Mouse (Mus musculus) liver, adult 2 months (tissue): Measurements from ENCODE around the gene Tiam2. TPM values are rescaled to one million over a fixed set of nuclear protein-coding genes. Genes with fewer than 3 reads are reported as not detected.

ENCODE experiments used
- DNase-seq: peaks from one replicate; pipeline ENCODE4 v3.0.0-alpha.2; 2011; ENCODE audit warnings: low read depth, low spot score; ENCODE audit errors: extremely low read depth
- H3K27ac ChIP-seq: fragments of 200-500 bp; replicated peaks from 2 replicates; pipeline ENCODE4 v1.5.1; 2012; ENCODE audit warnings: low read depth, mild to moderate bottlenecking, control low read depth, inconsistent platforms, low read length; ENCODE audit not compliant: insufficient read depth
- H3K27me3 ChIP-seq: fragments of 200-500 bp; 2 replicates; pipeline ENCODE4 v1.6.1; 2012; ENCODE audit warnings: mild to moderate bottlenecking, moderate library complexity, low read length, inconsistent platforms; ENCODE audit not compliant: control insufficient read depth, insufficient read depth
- H3K36me3 ChIP-seq: fragments of 200-500 bp; 2 replicates; pipeline ENCODE4 v1.6.1; 2012; ENCODE audit warnings: low read length, inconsistent platforms; ENCODE audit not compliant: control insufficient read depth, insufficient read depth
- H3K4me1 ChIP-seq: fragments of 200-500 bp; 2 replicates; pipeline ENCODE4 v1.6.1; 2011; ENCODE audit warnings: low read length; ENCODE audit not compliant: control insufficient read depth, insufficient read depth
- H3K4me3 ChIP-seq: fragments of 200-500 bp; 2 replicates; pipeline ENCODE4 v1.5.1; 2011; ENCODE audit warnings: low read depth, mild to moderate bottlenecking, control low read depth, low read length, moderate library complexity; ENCODE audit not compliant: insufficient read depth
- H3K79me2 ChIP-seq: fragments of 200-500 bp; 2 replicates; pipeline ENCODE4 v1.6.1; 2012; ENCODE audit warnings: inconsistent platforms, mild to moderate bottlenecking, low read length, moderate library complexity; ENCODE audit not compliant: control insufficient read depth, insufficient read depth
- H3K9ac ChIP-seq: fragments of 200-500 bp; 2 replicates; pipeline ENCODE4 v1.6.1; 2012; ENCODE audit warnings: low read depth, mild to moderate bottlenecking, control low read depth, inconsistent platforms, low read length
- CTCF ChIP-seq: fragments of 200-500 bp; IDR thresholded peaks from 2 replicates; pipeline ENCODE4 v1.5.1; 2011; ENCODE audit warnings: low read depth, low read length, control low read depth
- POLR2A ChIP-seq: fragments of 200-500 bp; IDR thresholded peaks from 2 replicates; pipeline ENCODE4 v1.6.1; 2011; ENCODE audit warnings: low read length, control low read depth; ENCODE audit not compliant: insufficient read depth; ENCODE audit errors: extremely low read depth
- WGBS: fragments of 180-500 bp; shearing (Covaris S2); methylation state at CpG from one replicate; pipeline ENCODE4 v1.1.7; 2018; 5-methylcytosine and 5-hydroxymethylcytosine counted together
- polyA plus RNA-seq: library from polyadenylated mRNA; depleted of rRNA; stranded (reverse); fragments of >200 nt; gene quantifications from 2 replicates; pipeline ENCODE4 v1.2.3, GENCODE M21; 2012
- total RNA-seq: library from RNA; depleted of rRNA; stranded (reverse); fragments of >200 nt; gene quantifications from 2 replicates; pipeline ENCODE4 v1.2.3, GENCODE M21; 2014

Gene Tiam2
- total and polyA plus RNA-seq, 2 experiments: 2.9 to 5.2 TPM

DNA sequence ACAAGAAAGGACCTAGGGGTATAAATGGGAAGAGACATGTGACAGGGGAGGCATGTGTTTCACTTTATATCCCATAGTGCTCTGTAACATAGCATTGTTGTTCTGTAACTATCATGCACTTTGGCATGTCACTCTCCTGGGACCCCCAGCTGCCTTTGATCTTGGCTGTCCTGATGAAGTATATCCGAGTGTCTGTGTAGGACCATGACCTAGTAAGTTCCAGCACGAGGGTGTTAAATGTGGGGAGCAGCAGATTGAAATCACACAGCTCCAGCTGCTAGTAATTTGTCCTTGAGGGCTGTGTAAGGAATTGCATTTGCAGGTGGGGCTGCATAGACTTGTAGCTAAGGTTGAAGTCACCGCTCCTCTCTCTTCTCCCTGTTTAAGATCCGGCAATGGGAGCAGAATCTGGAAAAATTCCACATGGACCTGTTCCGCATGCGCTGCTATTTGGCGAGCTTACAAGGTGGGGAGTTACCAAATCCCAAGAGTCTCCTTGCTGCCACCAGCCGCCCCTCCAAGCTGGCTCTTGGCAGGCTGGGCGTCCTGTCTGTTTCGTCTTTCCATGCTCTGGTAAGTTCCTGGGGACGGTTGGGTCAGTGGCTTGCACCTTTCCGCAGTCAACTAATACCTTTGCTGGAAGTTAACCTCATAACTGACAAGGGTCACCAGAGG, 110.6 kb downstream of the Tiam2 start:
- Histone ChIP-seq H3K4me1 (no peaks in the 10 kb centered on the region), H3K9ac (no peak overlapping the region), H3K27me3 (no peaks in the 10 kb centered on the region), H3K27ac (no peak overlapping the region), H3K36me3 (no peaks in the 10 kb centered on the region), H3K4me3 (no peak overlapping the region), H3K79me2 (no peaks in the 10 kb centered on the region)
- TF ChIP-seq CTCF: no peak
- TF ChIP-seq POLR2A: no peak
- DNase-seq: no peak
- WGBS: 78% methylated on average over 12 of the region's 12 CpGs

DNA sequence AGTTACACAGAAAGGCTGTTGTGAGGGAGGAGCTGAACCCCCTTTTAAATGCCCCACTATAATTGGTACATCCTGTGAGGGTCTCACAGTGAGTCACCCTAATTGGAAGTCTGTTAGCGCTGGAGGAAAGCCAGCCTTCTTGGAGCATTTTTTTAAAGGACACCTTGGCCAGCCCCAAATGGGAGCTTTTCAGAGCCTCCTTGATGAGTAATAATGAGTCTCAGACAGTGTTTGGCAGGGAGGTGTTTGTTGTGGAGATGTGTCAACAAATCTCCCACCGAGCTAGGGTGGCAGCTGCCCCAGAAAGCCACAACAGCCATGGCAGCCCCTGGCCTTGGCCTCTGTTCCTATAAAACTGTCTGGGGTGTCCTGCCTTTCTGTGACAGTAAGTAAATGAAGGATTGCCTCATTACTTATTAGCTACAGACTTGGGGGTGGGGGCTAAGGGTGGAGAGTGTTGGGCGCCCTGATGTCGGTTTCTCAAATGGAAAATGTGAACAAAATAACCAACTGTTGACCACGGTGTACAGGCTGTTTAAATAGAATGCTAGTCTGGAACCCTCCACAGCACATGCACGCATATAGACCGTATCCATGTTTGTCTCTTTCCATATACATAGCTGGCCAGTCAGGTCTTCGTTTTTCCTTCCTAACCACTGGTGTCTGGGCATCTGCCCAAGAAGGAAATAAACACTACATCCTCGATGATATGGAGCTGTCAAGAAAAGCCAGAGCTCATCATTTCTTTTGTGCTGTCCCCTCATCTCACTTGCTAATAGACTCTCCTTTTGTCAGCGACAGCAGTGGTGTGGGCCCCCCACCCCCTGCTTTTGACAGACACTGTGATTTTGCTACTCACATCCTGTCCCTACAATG, 116.4 kb downstream of the Tiam2 start:
- no peak for DNase-seq
- H3K27ac ChIP-seq: no peak overlapping the region
- no peaks in the 10 kb centered on the region for H3K36me3 ChIP-seq
- no peaks in the 10 kb centered on the region for H3K27me3 ChIP-seq
- WGBS: 64% methylated on average over 10 of the region's 10 CpGs
- TF ChIP-seq POLR2A (no peak), CTCF (no peak)
- no peak overlapping the region for H3K9ac ChIP-seq
- H3K4me3 ChIP-seq: no peak overlapping the region
- H3K4me1 ChIP-seq: no peaks in the 10 kb centered on the region
- H3K79me2 ChIP-seq: no peaks in the 10 kb centered on the region

DNA sequence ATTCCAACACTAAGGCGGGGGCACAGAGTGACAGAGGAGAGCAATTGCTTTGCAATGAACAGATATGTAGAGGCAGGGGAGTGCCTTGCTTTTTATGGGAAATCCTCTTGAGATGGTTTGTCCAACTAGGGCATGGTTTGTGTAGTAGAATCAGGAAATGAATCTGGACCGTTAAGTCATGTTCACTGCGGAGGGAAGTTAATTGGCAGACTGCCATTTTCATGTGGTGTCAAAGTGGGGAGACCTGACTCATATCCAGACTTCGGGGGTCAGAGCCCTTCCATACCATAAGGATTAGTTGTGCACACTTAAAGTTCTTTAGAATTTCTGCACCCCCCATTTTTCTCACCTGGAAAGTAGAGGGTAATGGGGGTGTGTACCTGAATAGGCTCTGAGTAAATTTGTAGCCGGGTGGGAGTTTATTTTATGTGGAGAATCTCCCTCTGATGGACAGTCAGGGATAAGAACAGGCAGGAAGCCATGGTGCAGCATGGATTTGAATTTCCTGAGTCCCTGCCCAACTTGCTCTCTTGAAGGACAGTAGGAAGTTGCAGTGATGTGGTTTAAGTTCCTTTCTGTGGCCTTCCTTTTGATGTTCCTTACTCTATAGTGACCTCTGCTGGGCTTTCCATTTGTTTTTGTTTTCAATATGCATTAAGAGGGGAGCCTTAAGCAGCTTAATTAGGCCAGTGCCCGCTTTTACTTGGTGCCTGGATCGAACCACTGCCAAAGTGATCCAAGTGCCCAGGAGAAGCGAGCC, 120.0 kb downstream of the Tiam2 start:
- H3K36me3 ChIP-seq: no peaks in the 10 kb centered on the region
- no peak overlapping the region for H3K4me3 ChIP-seq
- no peaks in the 10 kb centered on the region for H3K4me1 ChIP-seq
- no peak for TF ChIP-seq POLR2A
- H3K27ac ChIP-seq: no peak overlapping the region
- no peak overlapping the region for H3K9ac ChIP-seq
- WGBS: 61% methylated on average over 8 of the region's 8 CpGs
- no peaks in the 10 kb centered on the region for H3K79me2 ChIP-seq
- H3K27me3 ChIP-seq: no peaks in the 10 kb centered on the region
- DNase-seq: peak; percentile 43

DNA sequence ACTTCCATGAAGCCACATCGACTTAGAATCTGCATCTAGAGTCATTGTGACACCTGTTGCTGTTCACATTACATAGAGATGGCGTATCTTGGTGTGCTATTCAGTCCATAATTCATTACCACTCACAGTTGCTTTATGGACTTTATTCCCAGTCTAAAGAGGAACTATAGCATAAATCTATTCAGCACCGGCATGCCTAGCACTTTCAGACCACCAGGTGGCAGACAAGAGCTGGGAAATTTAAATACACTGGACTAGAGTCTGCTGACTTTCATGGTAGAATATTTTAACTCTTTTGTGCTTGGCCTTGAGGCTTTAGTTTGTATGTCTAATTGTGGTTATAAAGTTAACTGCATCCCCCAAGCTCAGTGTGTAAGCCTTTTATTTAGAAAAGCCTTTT, 122.4 kb downstream of the Tiam2 start:
- Histone ChIP-seq H3K36me3 (no peaks in the 10 kb centered on the region), H3K27ac (no peak overlapping the region), H3K27me3 (no peaks in the 10 kb centered on the region), H3K9ac (no peak overlapping the region), H3K4me1 (no peaks in the 10 kb centered on the region), H3K79me2 (no peaks in the 10 kb centered on the region), H3K4me3 (no peak overlapping the region)
- TF ChIP-seq POLR2A (no peak), CTCF (peak; percentile 70)
- DNase-seq: peak; percentile 43
- 30% methylated on average over 3 of the region's 3 CpGs for WGBS

GRCm38 (mm10) chr17:3451077-3451476, 124.7 kb downstream of the Tiam2 start:
- H3K79me2 ChIP-seq: no peaks in the 10 kb centered on the region
- TF ChIP-seq CTCF (peak; percentile 99), POLR2A (no peak)
- H3K27ac ChIP-seq: no peak overlapping the region
- no peak overlapping the region for H3K4me3 ChIP-seq
- H3K36me3 ChIP-seq: no peaks in the 10 kb centered on the region
- no peaks in the 10 kb centered on the region for H3K4me1 ChIP-seq
- no peaks in the 10 kb centered on the region for H3K27me3 ChIP-seq
- 33% methylated on average over 2 of the region's 2 CpGs for WGBS
- DNase-seq: peak; percentile 78
- no peak overlapping the region for H3K9ac ChIP-seq
